Mouse (Mus musculus) limb, embryonic 14.5 days (tissue): ENCODE data around the gene Osbp2. TPM values are rescaled to one million over a fixed set of nuclear protein-coding genes. Genes with fewer than 3 reads are reported as not detected.

Source experiments
- ATAC-seq: fragments of 200-750 bp; cut with Nextera tagmentation; 2 replicates; pipeline ENCODE4 v1.8.0; 2017; ENCODE audit warnings: low read depth, moderate number of reproducible peaks, moderate TSS enrichment; ENCODE audit not compliant: low FRiP score
- DNase-seq: peaks from one replicate; pipeline ENCODE4 v3.0.0-alpha.2; 2015; ENCODE audit warnings: low spot score
- H3K27ac ChIP-seq: fragments of 300-500 bp; sonication (generic); replicated peaks from 2 replicates; pipeline ENCODE4 v1.5.1; 2014; ENCODE audit warnings: low read depth, mild to moderate bottlenecking, low read length, moderate library complexity, mixed read lengths
- H3K27me3 ChIP-seq: fragments of 300-500 bp; sonication (generic); 2 replicates; pipeline ENCODE4 v1.6.1; 2014; ENCODE audit warnings: low read length, mixed read lengths; ENCODE audit not compliant: control insufficient read depth, insufficient read depth
- H3K36me3 ChIP-seq: fragments of 300-500 bp; sonication (generic); 2 replicates; pipeline ENCODE4 v1.6.1; 2014; ENCODE audit warnings: mild to moderate bottlenecking, low read length, moderate library complexity, mixed read lengths; ENCODE audit not compliant: control insufficient read depth, insufficient read depth
- H3K4me1 ChIP-seq: fragments of 300-500 bp; sonication (generic); 2 replicates; pipeline ENCODE4 v1.6.1; 2014; ENCODE audit warnings: antibody characterized with exemption, low read length, mixed read lengths; ENCODE audit not compliant: control insufficient read depth, insufficient read depth
- H3K4me2 ChIP-seq: fragments of 300-500 bp; sonication (generic); replicated peaks from 2 replicates; pipeline ENCODE4 v1.6.1; 2014; ENCODE audit warnings: low read depth, mild to moderate bottlenecking, low read length, moderate library complexity; ENCODE audit not compliant: severe bottlenecking
- H3K4me3 ChIP-seq: fragments of 300-500 bp; sonication (generic); replicated peaks from 2 replicates; pipeline ENCODE4 v1.5.1; 2014; ENCODE audit warnings: low read length
- H3K9ac ChIP-seq: fragments of 300-500 bp; sonication (generic); 2 replicates; pipeline ENCODE4 v1.6.1; 2014; ENCODE audit warnings: mild to moderate bottlenecking, low read depth, low read length, moderate library complexity; ENCODE audit not compliant: severe bottlenecking
- H3K9me3 ChIP-seq: fragments of 300-500 bp; sonication (generic); 2 replicates; pipeline ENCODE4 v1.6.1; 2016; ENCODE audit warnings: low read length; ENCODE audit not compliant: control insufficient read depth
- POLR2A ChIP-seq: fragments of 200-500 bp; IDR thresholded peaks from 2 replicates; pipeline ENCODE4 v1.8.0; 2012; ENCODE audit warnings: inconsistent platforms, mild to moderate bottlenecking, moderate library complexity, borderline replicate concordance; ENCODE audit not compliant: insufficient read depth, insufficient read length; ENCODE audit errors: extremely low read depth
- WGBS: fragments of 180-500 bp; shearing (Covaris S2); extraction: QIAGEN DNeasy Blood & Tissue Kit; methylation state at CpG from one replicate; pipeline ENCODE4 v1.1.7; 2014; 5-methylcytosine and 5-hydroxymethylcytosine counted together
- polyA plus RNA-seq, 2 experiments: library from polyadenylated mRNA; depleted of rRNA in 1 of 2; stranded (reverse) in 1 of 2; unstranded in 1 of 2; fragments of >200 nt; fragmentation: Nextera tagmentation in 1 of 2; extraction: Ambion mirVana in 1 of 2; gene quantifications; 2 replicates each; pipeline versions ENCODE4 v1.2.1 to v1.2.3; 2012 to 2014

The Osbp2 gene
- polyA plus RNA-seq, 2 experiments = 0.77 to 1.5 TPM

GRCm38 (mm10) chr11:3742449-3742848, 121.3 kb downstream of the Osbp2 start:
- Histone ChIP-seq H3K27me3 (no peaks in the 10 kb centered on the region), H3K9ac (no peak overlapping the region), H3K9me3 (no peaks in the 10 kb centered on the region), H3K27ac (no peak overlapping the region), H3K4me1 (no peaks in the 10 kb centered on the region), H3K4me3 (no peak overlapping the region), H3K36me3 (no peaks in the 10 kb centered on the region), H3K4me2 (no peak overlapping the region)
- DNase-seq (no peak), ATAC-seq (no peak)
- TF ChIP-seq POLR2A = no peak
- WGBS = 68% methylated on average over 8 of the region's 8 CpGs

DNA sequence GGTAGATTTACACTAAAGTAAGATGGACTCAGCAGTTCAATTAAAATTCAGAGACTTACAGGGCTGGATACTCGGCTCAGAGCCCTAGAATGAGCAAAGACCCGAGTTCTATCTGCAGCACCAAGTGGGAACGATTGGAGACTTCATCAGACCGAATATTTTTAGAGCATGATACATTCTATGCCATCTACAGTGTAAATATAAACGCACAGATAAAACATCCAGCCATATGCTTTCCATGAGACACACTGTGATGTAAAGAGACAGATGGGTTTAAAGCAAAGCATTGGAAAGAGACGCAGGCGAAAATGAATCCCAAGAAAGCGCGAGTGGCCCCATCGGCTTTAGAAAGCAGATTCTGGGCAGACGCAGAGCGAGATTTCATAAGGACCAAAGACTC, 122.5 kb downstream of the Osbp2 start:
- Histone ChIP-seq H3K9ac (no peak overlapping the region), H3K4me2 (no peak overlapping the region), H3K9me3 (no peaks in the 10 kb centered on the region), H3K36me3 (no peaks in the 10 kb centered on the region), H3K27me3 (no peaks in the 10 kb centered on the region), H3K27ac (no peak overlapping the region), H3K4me1 (no peaks in the 10 kb centered on the region), H3K4me3 (no peak overlapping the region)
- ATAC-seq (no peak), DNase-seq (no peak)
- TF ChIP-seq POLR2A = no peak
- WGBS = 81% methylated on average over 12 of the region's 12 CpGs

DNA sequence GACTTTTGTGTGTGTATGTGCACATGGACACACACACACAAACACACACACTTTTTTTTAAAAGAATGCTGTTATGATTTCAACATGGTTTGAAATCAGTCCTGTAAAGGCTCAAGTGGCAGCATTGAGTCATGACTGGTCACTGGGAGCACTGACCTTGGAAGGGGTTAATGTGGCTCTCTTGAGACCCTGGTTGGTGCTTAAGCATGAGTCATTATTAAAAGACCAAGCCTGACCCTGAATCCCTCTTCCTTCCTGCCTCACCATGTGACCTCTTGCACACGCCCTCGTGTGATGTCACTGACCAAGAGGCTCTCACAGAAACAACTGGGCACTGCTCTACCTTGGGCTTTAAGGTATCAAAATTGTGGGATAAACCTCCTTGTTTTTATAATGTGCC, 124.9 kb downstream of the Osbp2 start:
- no peaks in the 10 kb centered on the region for H3K4me1 ChIP-seq
- H3K4me2 ChIP-seq = no peak overlapping the region
- no peaks in the 10 kb centered on the region for H3K36me3 ChIP-seq
- no peak for DNase-seq
- no peaks in the 10 kb centered on the region for H3K27me3 ChIP-seq
- no peak overlapping the region for H3K4me3 ChIP-seq
- 70% methylated on average over 2 of the region's 2 CpGs for WGBS
- no peak overlapping the region for H3K9ac ChIP-seq
- no peak overlapping the region for H3K27ac ChIP-seq
- TF ChIP-seq POLR2A = no peak
- H3K9me3 ChIP-seq = no peaks in the 10 kb centered on the region
- ATAC-seq = no peak

GRCm38 (mm10) chr11:3735715-3736114, 128.0 kb downstream of the Osbp2 start:
- ATAC-seq (no peak), DNase-seq (no peak)
- Histone ChIP-seq H3K27me3 (no peaks in the 10 kb centered on the region), H3K9me3 (no peaks in the 10 kb centered on the region), H3K4me3 (no peak overlapping the region), H3K4me2 (no peak overlapping the region), H3K4me1 (no peaks in the 10 kb centered on the region), H3K36me3 (no peaks in the 10 kb centered on the region), H3K27ac (no peak overlapping the region), H3K9ac (no peak overlapping the region)
- 78% methylated on average over 11 of the region's 11 CpGs for WGBS
- no peak for TF ChIP-seq POLR2A

DNA sequence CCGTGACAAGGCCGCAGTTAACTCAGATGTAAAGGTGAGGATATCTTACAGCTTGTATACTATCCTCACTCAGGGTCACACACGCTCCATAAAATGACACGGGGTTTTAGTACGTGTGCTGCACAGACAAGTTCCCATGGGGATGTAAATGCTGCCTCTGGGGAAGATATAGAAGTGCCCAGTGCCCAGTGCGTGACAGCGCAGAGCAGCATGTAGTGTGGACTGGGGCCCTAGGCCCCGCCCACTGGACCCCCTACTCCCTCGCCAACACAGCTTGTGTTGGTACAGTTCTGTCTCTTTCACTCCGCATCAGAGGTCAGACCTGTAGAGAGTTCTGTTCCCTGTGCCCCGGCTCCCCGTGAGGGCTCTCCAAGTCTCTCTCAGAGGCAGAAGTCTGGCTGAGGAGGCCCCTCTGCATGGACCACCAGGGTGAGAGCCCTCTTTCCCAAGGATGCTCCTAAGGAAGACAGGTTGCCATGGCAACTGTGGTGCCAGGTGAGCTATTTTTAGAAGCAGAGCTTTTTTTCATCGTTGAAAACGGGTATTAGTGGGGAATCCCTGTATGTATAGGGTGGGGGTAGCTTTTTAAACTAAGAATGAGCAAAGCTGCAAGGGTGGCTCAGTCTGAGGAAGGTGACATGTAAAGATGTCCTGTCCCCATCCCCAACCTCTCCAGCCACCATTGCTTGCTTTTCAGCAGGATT, 129.6 kb downstream of the Osbp2 start:
- Histone ChIP-seq H3K4me1 (no peaks in the 10 kb centered on the region), H3K27me3 (no peaks in the 10 kb centered on the region), H3K4me2 (no peak overlapping the region), H3K9ac (no peak overlapping the region), H3K36me3 (no peaks in the 10 kb centered on the region), H3K27ac (no peak overlapping the region), H3K4me3 (no peak overlapping the region), H3K9me3 (no peaks in the 10 kb centered on the region)
- TF ChIP-seq POLR2A = no peak
- WGBS = 77% methylated on average over 14 of the region's 14 CpGs
- DNase-seq = no peak
- ATAC-seq = no peak
